Mouse (Mus musculus) midbrain, embryonic 15.5 days (tissue): ENCODE measurements around the gene Sacs. TPM values are rescaled to one million over a fixed set of nuclear protein-coding genes. Genes with fewer than 3 reads are reported as not detected.

Experiments used
- ATAC-seq: fragments of 200-750 bp; cut with Nextera tagmentation; replicated peaks from 2 replicates; pipeline ENCODE4 v1.8.0; 2017; ENCODE audit warnings: moderate TSS enrichment
- H3K27ac ChIP-seq: fragments of 300-500 bp; sonication (generic); 2 replicates; pipeline ENCODE4 v1.5.1; 2015; ENCODE audit warnings: mild to moderate bottlenecking, inconsistent platforms
- H3K27me3 ChIP-seq: fragments of 300-500 bp; sonication (generic); replicated peaks from 2 replicates; pipeline ENCODE4 v1.6.1; 2015; ENCODE audit warnings: inconsistent platforms
- H3K36me3 ChIP-seq: fragments of 300-500 bp; sonication (generic); replicated peaks from 2 replicates; pipeline ENCODE4 v1.6.1; 2015; ENCODE audit warnings: inconsistent platforms
- H3K4me1 ChIP-seq: fragments of 300-500 bp; sonication (generic); 2 replicates; pipeline ENCODE4 v1.6.1; 2015; ENCODE audit warnings: inconsistent platforms
- H3K4me2 ChIP-seq: fragments of 300-500 bp; sonication (generic); 2 replicates; pipeline ENCODE4 v1.6.1; 2015; ENCODE audit warnings: inconsistent platforms, mild to moderate bottlenecking, moderate library complexity
- H3K4me3 ChIP-seq: fragments of 300-500 bp; sonication (generic); 2 replicates; pipeline ENCODE4 v1.5.1; 2015; ENCODE audit warnings: mild to moderate bottlenecking, inconsistent platforms
- H3K9ac ChIP-seq: fragments of 300-500 bp; sonication (generic); 2 replicates; pipeline ENCODE4 v1.6.1; 2015; ENCODE audit warnings: mild to moderate bottlenecking, inconsistent platforms
- H3K9me3 ChIP-seq: fragments of 300-500 bp; sonication (generic); 2 replicates; pipeline ENCODE4 v1.6.1; 2016; ENCODE audit warnings: inconsistent platforms
- WGBS: fragments of 180-500 bp; shearing (Covaris S2); methylation state at CpG from one replicate; pipeline ENCODE4 v1.1.7; 2015; ENCODE audit warnings: mixed read lengths; 5-methylcytosine and 5-hydroxymethylcytosine counted together
- polyA plus RNA-seq: library from polyadenylated mRNA; unstranded; fragments of >200 nt; fragmentation: Nextera tagmentation; extraction: Ambion mirVana; gene quantifications from 2 replicates; pipeline ENCODE4 v1.2.1, GENCODE M21; 2015

The Sacs gene
- polyA plus RNA-seq, 1 experiment from 2014 or later = 8.4 TPM

- H3K36me3 ChIP-seq = no peaks in the 10 kb centered on the region
- H3K4me1 ChIP-seq = peaks cover 13% of the 10 kb centered on the region; the same call in 1 of the 2 replicates
- no peaks in the 10 kb centered on the region for H3K9me3 ChIP-seq
- no peak overlapping the region for H3K4me3 ChIP-seq
- no peak for ATAC-seq
- no peaks in the 10 kb centered on the region for H3K27me3 ChIP-seq
- no peak overlapping the region for H3K9ac ChIP-seq
- no peak overlapping the region for H3K4me2 ChIP-seq
- 92% methylated on average over 3 of the region's 3 CpGs for WGBS
- no peak overlapping the region for H3K27ac ChIP-seq
These were observed 26.2 kb downstream of the Sacs start for GRCm38 (mm10) chr14:61164461-61164860.

- Histone ChIP-seq H3K36me3 (no peaks in the 10 kb centered on the region), H3K9me3 (no peaks in the 10 kb centered on the region), H3K9ac (no peak overlapping the region), H3K4me2 (no peak overlapping the region), H3K27ac (no peak overlapping the region), H3K27me3 (no peaks in the 10 kb centered on the region), H3K4me1 (peaks cover 10% of the 10 kb centered on the region; the same call in 1 of the 2 replicates), H3K4me3 (no peak overlapping the region)
- no peak for ATAC-seq
- WGBS = 86% methylated on average over 9 of the region's 9 CpGs
These were observed 27.7 kb downstream of the Sacs start for GRCm38 (mm10) chr14:61165929-61166328.

- WGBS = 90% methylated on average over 5 of the region's 5 CpGs
- no peaks in the 10 kb centered on the region for H3K27me3 ChIP-seq
- H3K4me3 ChIP-seq = no peak overlapping the region
- H3K4me1 ChIP-seq = peaks cover 24% of the 10 kb centered on the region
- no peaks in the 10 kb centered on the region for H3K9me3 ChIP-seq
- no peak for ATAC-seq
- H3K4me2 ChIP-seq = no peak overlapping the region
- H3K36me3 ChIP-seq = no peaks in the 10 kb centered on the region
- H3K9ac ChIP-seq = no peak overlapping the region
- no peak overlapping the region for H3K27ac ChIP-seq
These were observed 33.2 kb downstream of the Sacs start for GRCm38 (mm10) chr14:61171261-61171970.

- ATAC-seq = peak; percentile 98
- no peaks in the 10 kb centered on the region for H3K9me3 ChIP-seq
- under 1% methylated on average over 51 of the region's 52 CpGs for WGBS
These were observed 34.4 kb downstream of the Sacs start for GRCm38 (mm10) chr14:61172548-61173158.

GRCm38 (mm10) chr14:61173229-61173628 is 35.0 kb downstream of the Sacs start:
- Histone ChIP-seq H3K9ac (peak overlapping the region; percentile 64), H3K9me3 (no peaks in the 10 kb centered on the region), H3K4me3 (peak overlapping the region; percentile 65), H3K36me3 (no peaks in the 10 kb centered on the region), H3K27ac (peak overlapping the region; percentile 88), H3K4me1 (peaks cover 24% of the 10 kb centered on the region), H3K27me3 (no peaks in the 10 kb centered on the region), H3K4me2 (peak overlapping the region; percentile 48)
- ATAC-seq = peak; percentile 65
- WGBS = under 1% methylated on average over 37 of the region's 37 CpGs

More at GRCm38 (mm10) chr14:61172548-61173158, 34.4 kb downstream of the Sacs start:
- H3K36me3 ChIP-seq = no peaks in the 10 kb centered on the region
- H3K27me3 ChIP-seq = no peaks in the 10 kb centered on the region
- peak overlapping the region; percentile 64 for H3K9ac ChIP-seq
- H3K27ac ChIP-seq = peak overlapping the region; percentile 88
- H3K4me2 ChIP-seq = peak overlapping the region; percentile 48
- H3K4me3 ChIP-seq = peak overlapping the region; percentile 65
- peaks cover 24% of the 10 kb centered on the region for H3K4me1 ChIP-seq

- H3K4me3 ChIP-seq = no peak overlapping the region
- no peaks in the 10 kb centered on the region; the same call in 1 of the 2 replicates for H3K4me1 ChIP-seq
- no peak overlapping the region for H3K9ac ChIP-seq
- no peak overlapping the region for H3K4me2 ChIP-seq
- no peak for ATAC-seq
- WGBS = 93% methylated on average over 7 of the region's 7 CpGs
- peaks cover 21% of the 10 kb centered on the region for H3K36me3 ChIP-seq
- no peaks in the 10 kb centered on the region for H3K27me3 ChIP-seq
- no peaks in the 10 kb centered on the region for H3K9me3 ChIP-seq
- no peak overlapping the region for H3K27ac ChIP-seq
These were observed 53.6 kb downstream of the Sacs start for GRCm38 (mm10) chr14:61191904-61192303.

GRCm38 (mm10) chr14:61192326-61192725 is 54.1 kb downstream of the Sacs start:
- no peak overlapping the region for H3K4me3 ChIP-seq
- H3K36me3 ChIP-seq = peaks cover 24% of the 10 kb centered on the region
- H3K4me2 ChIP-seq = no peak overlapping the region
- no peak overlapping the region for H3K9ac ChIP-seq
- WGBS = 85% methylated on average over 10 of the region's 10 CpGs
- H3K27ac ChIP-seq = no peak overlapping the region
- no peaks in the 10 kb centered on the region for H3K27me3 ChIP-seq
- H3K9me3 ChIP-seq = no peaks in the 10 kb centered on the region
- H3K4me1 ChIP-seq = no peaks in the 10 kb centered on the region; the same call in 1 of the 2 replicates
- ATAC-seq = no peak

- Histone ChIP-seq H3K36me3 (peaks cover 26% of the 10 kb centered on the region), H3K4me2 (no peak overlapping the region), H3K27me3 (no peaks in the 10 kb centered on the region), H3K27ac (no peak overlapping the region), H3K9ac (no peak overlapping the region), H3K9me3 (no peaks in the 10 kb centered on the region), H3K4me3 (no peak overlapping the region), H3K4me1 (no peaks in the 10 kb centered on the region; the same call in 1 of the 2 replicates)
- 38% methylated on average over 4 of the region's 4 CpGs for WGBS
- ATAC-seq = no peak
These were observed 56.2 kb downstream of the Sacs start for GRCm38 (mm10) chr14:61194416-61194815.

GRCm38 (mm10) chr14:61210111-61210510 is 71.9 kb downstream of the Sacs start:
- no peaks in the 10 kb centered on the region; the same call in 1 of the 2 replicates for H3K9me3 ChIP-seq
- no peak overlapping the region for H3K9ac ChIP-seq
- H3K4me2 ChIP-seq = no peak overlapping the region
- no peak for ATAC-seq
- H3K27me3 ChIP-seq = no peaks in the 10 kb centered on the region
- no peaks in the 10 kb centered on the region for H3K4me1 ChIP-seq
- H3K36me3 ChIP-seq = peaks cover 75% of the 10 kb centered on the region
- WGBS = 95% methylated on average over 5 of the region's 5 CpGs
- no peak overlapping the region for H3K27ac ChIP-seq
- no peak overlapping the region for H3K4me3 ChIP-seq

GRCm38 (mm10) chr14:61211754-61212153 is 73.5 kb downstream of the Sacs start:
- Histone ChIP-seq H3K9me3 (no peaks in the 10 kb centered on the region), H3K27me3 (no peaks in the 10 kb centered on the region), H3K27ac (no peak overlapping the region), H3K4me1 (no peaks in the 10 kb centered on the region), H3K4me3 (no peak overlapping the region), H3K36me3 (peaks cover 59% of the 10 kb centered on the region), H3K9ac (no peak overlapping the region), H3K4me2 (no peak overlapping the region)
- WGBS = 97% methylated on average over 6 of the region's 6 CpGs
- no peak for ATAC-seq

- ATAC-seq = no peak
These were observed 82.9 kb downstream of the Sacs start for GRCm38 (mm10) chr14:61221166-61221565.

GRCm38 (mm10) chr14:61222506-61222905 is 84.2 kb downstream of the Sacs start:
- Histone ChIP-seq H3K27ac (no peak overlapping the region), H3K9ac (no peak overlapping the region), H3K4me3 (no peak overlapping the region), H3K9me3 (no peaks in the 10 kb centered on the region), H3K4me2 (no peak overlapping the region), H3K36me3 (no peaks in the 10 kb centered on the region), H3K27me3 (no peaks in the 10 kb centered on the region), H3K4me1 (no peaks in the 10 kb centered on the region)
- 56% methylated on average over 6 of the region's 6 CpGs for WGBS
- ATAC-seq = no peak

More at GRCm38 (mm10) chr14:61221166-61221565, 82.9 kb downstream of the Sacs start:
- Histone ChIP-seq H3K9ac (no peak overlapping the region), H3K4me2 (no peak overlapping the region), H3K4me3 (no peak overlapping the region), H3K27me3 (no peaks in the 10 kb centered on the region), H3K4me1 (no peaks in the 10 kb centered on the region), H3K27ac (no peak overlapping the region), H3K36me3 (no peaks in the 10 kb centered on the region), H3K9me3 (no peaks in the 10 kb centered on the region)
- WGBS = 91% methylated on average over 5 of the region's 5 CpGs
